Mouse (Mus musculus) heart, postnatal 0 days (tissue): ENCODE results near the gene Slc5a10.

Source experiments
- CTCF ChIP-seq: IDR thresholded peaks from 2 replicates; pipeline ENCODE4 v1.5.1; 2016; ENCODE audit warnings: antibody characterized with exemption, control low read depth, low read depth
- EP300 ChIP-seq: IDR thresholded peaks from 2 replicates; pipeline ENCODE4 v1.6.1; 2016; ENCODE audit warnings: antibody characterized with exemption, low read depth

DNA sequence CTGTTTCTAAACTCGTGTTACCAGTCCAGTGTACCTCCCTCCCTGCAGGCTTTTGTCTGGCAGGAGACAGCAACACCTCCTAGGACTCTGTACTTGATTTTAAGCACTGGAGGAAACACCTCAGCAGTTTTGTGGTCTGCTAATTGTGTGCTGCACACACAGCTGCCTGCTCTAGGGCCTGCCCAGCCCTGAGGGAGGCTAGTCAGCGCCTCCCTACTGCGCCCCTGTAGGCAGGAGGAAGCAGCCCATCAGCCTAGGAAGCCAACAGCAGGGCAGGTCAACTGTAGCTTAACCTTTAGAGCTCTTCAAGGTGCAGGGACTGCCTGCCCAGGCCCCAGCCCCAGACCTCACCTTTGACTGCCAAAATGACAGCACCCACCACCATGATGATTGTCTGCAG lies 11.7 kb downstream of the Slc5a10 start:
- TF ChIP-seq CTCF (no peak), EP300 (no peak)
